Mouse (Mus musculus) stomach, postnatal 0 days (tissue): Measurements from ENCODE around the gene Mpz. TPM values are rescaled to one million over a fixed set of nuclear protein-coding genes. Genes with fewer than 3 reads are reported as not detected.

Experiments
- ATAC-seq: fragments of 200-750 bp; cut with Nextera tagmentation; 2 replicates; pipeline ENCODE4 v1.8.0; 2017; ENCODE audit not compliant: low FRiP score, low TSS enrichment
- DNase-seq: peaks from one replicate; pipeline ENCODE4 v3.0.0-alpha.2; 2016; ENCODE audit warnings: low spot score
- H3K27ac ChIP-seq: fragments of 300-500 bp; sonication (generic); replicated peaks from 2 replicates; pipeline ENCODE4 v1.5.1; 2014; ENCODE audit warnings: mild to moderate bottlenecking, control low read depth
- H3K27me3 ChIP-seq: fragments of 300-500 bp; sonication (generic); 2 replicates; pipeline ENCODE4 v1.6.1; 2014; ENCODE audit warnings: low read length; ENCODE audit not compliant: control insufficient read depth, insufficient read depth
- H3K36me3 ChIP-seq: fragments of 300-500 bp; sonication (generic); 2 replicates; pipeline ENCODE4 v1.6.1; 2014; ENCODE audit warnings: low read length, mixed read lengths; ENCODE audit not compliant: control insufficient read depth, insufficient read depth
- H3K4me1 ChIP-seq: fragments of 300-500 bp; sonication (generic); replicated peaks from 2 replicates; pipeline ENCODE4 v1.6.1; 2014; ENCODE audit warnings: antibody characterized with exemption; ENCODE audit not compliant: control insufficient read depth, insufficient read depth
- H3K4me2 ChIP-seq: fragments of 300-500 bp; sonication (generic); replicated peaks from 2 replicates; pipeline ENCODE4 v1.6.1; 2014; ENCODE audit warnings: low read depth, mild to moderate bottlenecking, control low read depth, moderate library complexity
- H3K4me3 ChIP-seq: fragments of 300-500 bp; sonication (generic); 2 replicates; pipeline ENCODE4 v1.5.1; 2014; ENCODE audit warnings: low read depth, low read length, control low read depth
- H3K9ac ChIP-seq: fragments of 300-500 bp; sonication (generic); 2 replicates; pipeline ENCODE4 v1.6.1; 2014; ENCODE audit warnings: mild to moderate bottlenecking, low read length, control low read depth, mixed read lengths
- H3K9me3 ChIP-seq: fragments of 300-500 bp; sonication (generic); 2 replicates; pipeline ENCODE4 v1.6.1; 2016; ENCODE audit warnings: low read length; ENCODE audit not compliant: control insufficient read depth
- CTCF ChIP-seq: IDR thresholded peaks from 2 replicates; pipeline ENCODE4 v1.5.1; 2016; ENCODE audit warnings: antibody characterized with exemption, low read depth, mild to moderate bottlenecking, moderate library complexity
- EP300 ChIP-seq: optimal IDR thresholded peaks from 2 replicates; pipeline ENCODE3; 2016; ENCODE audit warnings: antibody characterized with exemption
- WGBS: fragments of 180-500 bp; shearing (Covaris S2); extraction: QIAGEN DNeasy Blood & Tissue Kit; methylation state at CpG from one replicate; pipeline ENCODE4 v1.1.7; 2014; 5-methylcytosine and 5-hydroxymethylcytosine counted together
- polyA plus RNA-seq: library from polyadenylated mRNA; unstranded; fragments of >200 nt; fragmentation: Nextera tagmentation; extraction: Ambion mirVana; gene quantifications from 2 replicates; pipeline ENCODE4 v1.2.1, GENCODE M21; 2015

Gene Mpz
- polyA plus RNA-seq, result 1.5 and 2.7 TPM in 2 replicates

DNA sequence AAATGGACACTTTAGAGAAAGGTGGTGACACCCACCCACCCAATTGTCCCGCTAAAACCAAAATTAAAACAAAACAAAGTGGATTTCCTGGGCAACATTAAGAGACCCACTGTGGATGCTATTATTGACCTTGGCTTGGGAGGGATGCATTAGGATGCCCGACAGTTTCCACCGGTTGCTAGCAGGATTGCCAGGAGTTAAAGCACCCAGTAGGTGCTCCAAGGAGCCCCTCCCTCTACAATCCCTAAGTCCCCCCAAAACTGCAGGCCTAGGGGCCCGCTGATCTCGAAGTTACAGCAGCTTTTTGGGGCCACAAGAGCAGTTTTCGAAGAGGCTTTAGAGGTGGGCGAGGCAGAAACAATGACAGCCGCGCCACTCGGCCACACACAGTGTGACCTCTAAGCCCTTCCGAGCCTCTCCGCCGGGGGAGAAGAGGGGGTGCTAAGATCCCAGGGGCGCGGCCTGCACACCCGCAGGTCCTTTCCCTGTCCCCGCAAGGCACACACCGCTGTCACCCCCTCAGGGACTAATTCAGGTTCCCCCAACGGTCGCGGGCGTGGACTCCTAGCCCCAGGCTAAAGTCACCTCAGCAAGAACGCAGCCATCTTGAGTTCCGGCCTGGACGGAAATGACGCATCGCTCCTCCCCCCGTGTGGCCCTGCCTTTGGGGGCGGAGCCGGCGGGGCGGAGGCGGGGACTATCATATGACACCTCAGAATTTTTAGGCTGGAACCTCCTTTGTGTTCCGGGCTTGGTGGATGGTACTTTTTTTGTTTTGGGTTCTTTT lies at the start of gene Mpz, which contains the start of gene Sdhc:
TSS of gene Mpz (plus strand) at position 738 of the 787 bp plus-strand sequence.
TSS of gene Sdhc (minus strand) at position 630 of the 787 bp plus-strand sequence.
- ATAC-seq (peak; percentile 97), DNase-seq (peak; percentile 96)
- Histone ChIP-seq H3K27ac (peak within 1 kb of the TSS; percentile 90), H3K4me1 (0 out of 2 replicates have a peak, but pooled peaks cover 2% of the 10 kb centered on the region), H3K27me3 (no peaks in the 10 kb centered on the region), H3K4me2 (peak within 1 kb of the TSS; percentile 90), H3K9me3 (no peaks in the 10 kb centered on the region), H3K36me3 (no peaks in the 10 kb centered on the region), H3K4me3 (peak within 1 kb of the TSS; percentile 88), H3K9ac (peak within 1 kb of the TSS; percentile 90)
- TF ChIP-seq CTCF, result 0 out of 2 replicates have a peak, but pooled peaks have one; percentile 5
- no peak for TF ChIP-seq EP300
- WGBS, result under 1% methylated on average over 34 of the region's 34 CpGs

DNA sequence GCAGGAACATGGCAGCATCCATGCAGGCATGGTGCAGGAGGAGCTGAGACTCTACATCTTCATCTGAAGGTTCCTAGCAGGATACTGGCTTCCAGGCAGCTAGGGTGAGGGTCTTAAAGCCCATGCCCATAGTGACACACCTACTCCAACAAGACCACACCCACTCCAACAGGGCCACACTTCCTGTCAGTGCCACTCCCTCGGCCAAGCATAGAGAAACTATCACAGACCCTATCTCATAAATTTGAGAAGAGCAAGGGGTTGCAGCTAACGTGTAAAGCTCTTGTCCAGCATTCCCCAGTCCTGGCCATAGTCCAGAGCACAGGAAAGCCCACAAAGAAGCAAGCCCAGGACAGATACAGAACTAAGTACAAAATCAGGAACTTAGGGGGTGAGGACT lies 49.5 kb upstream of the Mpz start:
- Histone ChIP-seq H3K4me3 (no peak overlapping the region), H3K27me3 (no peaks in the 10 kb centered on the region)

DNA sequence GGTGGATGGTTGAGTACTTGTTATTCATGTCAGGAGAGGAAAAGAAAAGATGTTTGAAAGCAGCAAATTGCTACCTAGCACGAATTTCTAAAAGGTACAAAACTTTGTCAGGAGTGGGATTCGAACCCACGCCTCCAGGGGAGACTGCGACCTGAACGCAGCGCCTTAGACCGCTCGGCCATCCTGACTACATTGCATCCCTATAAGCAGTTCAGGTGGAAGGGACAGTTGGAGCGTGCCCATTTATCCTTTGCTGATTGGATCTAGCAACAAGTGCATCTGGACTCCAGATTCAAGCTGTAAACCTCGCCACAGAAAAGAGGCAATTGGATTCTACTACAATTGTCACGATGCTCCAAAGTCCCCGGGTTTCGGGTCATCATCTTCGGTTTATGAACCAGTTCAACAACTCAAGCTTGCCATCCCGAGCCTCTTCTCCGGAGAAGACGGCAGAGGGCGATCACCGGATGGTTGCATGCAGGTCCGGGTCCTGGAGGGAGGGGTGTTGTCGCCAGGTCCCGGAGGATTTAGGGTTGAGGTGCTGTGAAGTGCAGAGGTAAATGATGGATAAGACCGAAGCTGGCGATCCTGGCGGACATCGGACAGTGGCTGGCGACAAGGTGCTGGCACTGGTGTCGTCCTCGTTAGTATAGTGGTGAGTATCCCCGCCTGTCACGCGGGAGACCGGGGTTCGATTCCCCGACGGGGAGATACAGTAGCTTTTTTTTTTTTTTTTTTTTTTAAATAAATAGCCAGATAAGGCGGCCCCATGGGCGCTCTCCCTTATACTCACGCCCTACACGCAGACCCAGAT lies 48.6 kb upstream of the Mpz start:
- Histone ChIP-seq H3K27ac (peak overlapping the region; percentile 69), H3K36me3 (no peaks in the 10 kb centered on the region), H3K4me3 (peak overlapping the region; percentile 63), H3K4me1 (peaks cover 3% of the 10 kb centered on the region; the same call in 1 of the 2 replicates), H3K27me3 (no peaks in the 10 kb centered on the region), H3K9me3 (no peaks in the 10 kb centered on the region), H3K4me2 (peak overlapping the region; percentile 54), H3K9ac (peak overlapping the region; percentile 61)
- WGBS, result under 1% methylated on average over 40 of the region's 40 CpGs
- no peak for TF ChIP-seq EP300
- TF ChIP-seq CTCF, result peak; percentile 62
- DNase-seq, result peak; percentile 84
- peak; percentile 83 for ATAC-seq

More for the DNA sequence above, 49.5 kb upstream of the Mpz start:
- 53% methylated on average over 2 of the region's 2 CpGs for WGBS
- ATAC-seq (no peak), DNase-seq (no peak)
- Histone ChIP-seq H3K27ac (no peak overlapping the region), H3K9me3 (no peaks in the 10 kb centered on the region), H3K9ac (no peak overlapping the region), H3K4me2 (no peak overlapping the region), H3K36me3 (no peaks in the 10 kb centered on the region), H3K4me1 (peaks cover 3% of the 10 kb centered on the region; the same call in 1 of the 2 replicates)
- no peak for TF ChIP-seq CTCF
- no peak for TF ChIP-seq EP300

DNA sequence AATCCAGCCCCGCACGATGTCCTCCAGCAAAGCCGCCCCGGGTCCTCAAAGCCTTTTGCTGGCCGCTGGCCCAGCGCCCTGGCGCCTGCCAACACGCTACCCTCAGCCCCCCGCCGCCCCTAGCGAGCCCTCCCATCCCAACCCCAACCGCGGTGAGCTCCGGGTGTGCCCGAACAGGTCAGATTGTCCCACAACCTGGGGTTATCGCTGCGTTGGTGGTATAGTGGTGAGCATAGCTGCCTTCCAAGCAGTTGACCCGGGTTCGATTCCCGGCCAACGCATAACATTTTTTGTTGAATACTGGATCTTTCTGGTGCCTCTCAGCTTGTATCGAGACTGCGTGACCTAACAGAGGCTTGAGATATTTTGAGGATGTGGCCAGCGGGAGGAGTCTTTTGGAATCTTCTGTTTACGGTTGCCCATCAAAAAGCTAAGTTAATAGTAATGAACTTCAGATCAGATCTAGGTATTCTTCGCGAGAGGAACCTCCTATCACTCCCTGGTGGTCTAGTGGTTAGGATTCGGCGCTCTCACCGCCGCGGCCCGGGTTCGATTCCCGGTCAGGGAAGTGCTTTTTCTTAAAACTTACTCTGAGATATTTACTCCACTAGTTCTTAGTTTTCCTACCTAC lies 47.8 kb upstream of the Mpz start:
- H3K4me2 ChIP-seq, result peak overlapping the region; percentile 54
- H3K4me3 ChIP-seq, result peak overlapping the region; percentile 63
- DNase-seq (peak; percentile 82), ATAC-seq (peak; percentile 91)
- no peak for TF ChIP-seq EP300
- TF ChIP-seq CTCF, result no peak
- no peaks in the 10 kb centered on the region for H3K36me3 ChIP-seq
- peak overlapping the region; percentile 61 for H3K9ac ChIP-seq
- H3K4me1 ChIP-seq, result peaks cover 3% of the 10 kb centered on the region; the same call in 1 of the 2 replicates
- H3K27ac ChIP-seq, result peak overlapping the region; percentile 69
- WGBS, result under 1% methylated on average over 35 of the region's 35 CpGs
- H3K9me3 ChIP-seq, result no peaks in the 10 kb centered on the region
- no peaks in the 10 kb centered on the region for H3K27me3 ChIP-seq

DNA sequence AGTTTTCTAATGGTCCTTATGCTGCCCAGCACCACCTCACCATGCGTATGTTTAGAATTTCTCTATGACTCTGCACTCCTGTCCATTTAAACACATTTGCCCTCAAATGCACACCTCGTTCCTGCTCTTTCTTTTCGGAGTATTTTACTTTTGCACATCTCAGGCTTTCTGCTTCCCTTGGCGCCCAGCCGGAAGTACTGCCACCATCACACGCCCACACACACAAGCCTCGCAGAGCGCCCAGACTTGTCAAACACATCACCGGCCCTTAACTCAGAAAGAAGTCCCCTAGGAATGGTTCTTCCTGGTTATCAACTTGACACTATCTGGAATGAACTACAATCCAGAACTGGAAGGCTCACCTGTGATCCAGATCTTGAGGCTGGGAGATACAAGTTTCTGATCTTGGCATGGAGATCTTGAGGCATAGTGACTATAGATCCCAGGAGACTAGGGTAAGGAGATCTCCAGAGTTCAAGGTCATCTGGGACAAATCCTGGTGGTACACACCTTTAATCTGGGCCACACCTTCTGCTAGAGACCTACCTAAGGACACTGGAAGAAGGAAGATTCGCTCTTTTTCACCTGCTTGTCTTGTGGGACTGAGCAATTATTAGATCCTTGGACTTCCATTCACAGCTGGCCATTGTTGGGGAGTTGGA lies 47.2 kb upstream of the Mpz start:
- Histone ChIP-seq H3K4me3 (peak overlapping the region; percentile 63), H3K9me3 (no peaks in the 10 kb centered on the region), H3K4me1 (peaks cover 3% of the 10 kb centered on the region; the same call in 1 of the 2 replicates), H3K36me3 (no peaks in the 10 kb centered on the region), H3K27ac (peak overlapping the region; percentile 36; the same call in 1 of the 2 replicates), H3K4me2 (peak overlapping the region; percentile 54), H3K27me3 (no peaks in the 10 kb centered on the region), H3K9ac (no peak overlapping the region)
- 10% methylated on average over 10 of the region's 10 CpGs for WGBS
- DNase-seq (peak; percentile 37), ATAC-seq (peak; percentile 7; the same call in 1 of the 2 replicates)
- TF ChIP-seq CTCF, result no peak
